Mouse (Mus musculus) stomach, postnatal 0 days (tissue): ENCODE data around the gene Smarce1.

ENCODE experiments used
- CTCF ChIP-seq: IDR thresholded peaks from 2 replicates; pipeline ENCODE4 v1.5.1; 2016; ENCODE audit warnings: antibody characterized with exemption, low read depth, mild to moderate bottlenecking, moderate library complexity
- EP300 ChIP-seq: optimal IDR thresholded peaks from 2 replicates; pipeline ENCODE3; 2016; ENCODE audit warnings: antibody characterized with exemption

DNA sequence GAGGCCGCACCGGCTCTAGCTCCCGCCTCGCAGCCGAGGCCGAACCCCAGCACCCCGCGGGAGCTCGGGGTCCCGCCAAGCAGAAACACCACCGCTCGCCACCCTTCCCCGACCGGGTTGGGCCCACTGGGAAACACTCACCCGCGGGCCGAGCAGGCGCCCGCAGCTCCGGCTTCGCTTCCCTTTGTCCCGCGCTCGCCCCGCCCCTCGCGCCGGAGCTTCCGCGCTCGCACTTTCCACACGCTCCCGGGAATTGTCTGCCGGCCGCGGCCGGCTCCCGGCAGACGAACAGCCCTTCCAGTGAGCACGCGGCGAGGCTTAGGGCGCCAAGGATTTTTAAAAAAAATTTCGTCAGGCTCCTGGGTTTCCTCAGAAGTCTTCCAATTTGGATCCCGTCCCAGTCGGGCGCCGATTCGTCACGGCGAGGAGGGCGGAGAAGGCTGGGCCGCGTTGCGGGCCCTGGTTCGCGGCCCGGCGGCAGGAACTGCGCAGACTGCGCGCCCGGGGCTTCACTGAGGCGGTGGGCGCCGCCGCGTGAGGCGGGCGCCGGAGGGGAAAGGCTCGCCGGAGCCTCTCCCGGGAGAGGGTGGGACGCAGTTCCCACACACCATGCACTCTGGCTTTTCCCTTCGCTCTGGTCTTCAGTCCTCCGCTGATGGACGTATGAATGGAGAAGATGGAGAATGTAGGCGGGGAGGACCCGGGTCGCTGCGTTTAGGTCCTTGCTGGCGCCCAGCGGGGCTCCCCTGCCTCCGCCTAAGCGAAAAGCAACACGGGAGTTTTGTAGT is at the start of gene Smarce1:
- TF ChIP-seq CTCF (no peak), EP300 (peak; percentile 70)
